Mouse (Mus musculus) right cerebral cortex, postnatal 10 days (tissue): Measurements from ENCODE around the gene Usp35.

Experiments used
- DNase-seq, 2 experiments: peaks; one replicate each; pipeline ENCODE4 v3.0.0; 2021; ENCODE audit warnings: low spot score in 2 of 2

The Usp35 gene

DNA sequence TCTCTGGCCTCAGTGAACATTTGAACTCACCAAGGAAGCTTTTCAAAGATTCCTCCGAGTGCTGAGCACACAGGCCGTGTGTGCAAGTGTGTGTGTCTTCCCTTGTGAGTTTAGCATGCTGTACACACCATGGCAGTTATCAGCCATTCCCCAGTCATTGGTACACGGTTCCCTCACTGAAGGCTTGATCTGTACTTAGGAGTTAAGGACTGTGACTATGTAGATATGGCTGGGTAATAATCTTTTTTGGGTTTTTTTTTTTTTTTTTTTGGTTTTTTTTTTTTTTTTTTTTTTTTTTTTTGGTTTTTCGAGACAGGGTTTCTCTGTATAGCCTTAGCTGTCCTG, 15.0 kb upstream of the Usp35 start:
- peak in 1 of 2 experiments; percentile 14 for DNase-seq

DNA sequence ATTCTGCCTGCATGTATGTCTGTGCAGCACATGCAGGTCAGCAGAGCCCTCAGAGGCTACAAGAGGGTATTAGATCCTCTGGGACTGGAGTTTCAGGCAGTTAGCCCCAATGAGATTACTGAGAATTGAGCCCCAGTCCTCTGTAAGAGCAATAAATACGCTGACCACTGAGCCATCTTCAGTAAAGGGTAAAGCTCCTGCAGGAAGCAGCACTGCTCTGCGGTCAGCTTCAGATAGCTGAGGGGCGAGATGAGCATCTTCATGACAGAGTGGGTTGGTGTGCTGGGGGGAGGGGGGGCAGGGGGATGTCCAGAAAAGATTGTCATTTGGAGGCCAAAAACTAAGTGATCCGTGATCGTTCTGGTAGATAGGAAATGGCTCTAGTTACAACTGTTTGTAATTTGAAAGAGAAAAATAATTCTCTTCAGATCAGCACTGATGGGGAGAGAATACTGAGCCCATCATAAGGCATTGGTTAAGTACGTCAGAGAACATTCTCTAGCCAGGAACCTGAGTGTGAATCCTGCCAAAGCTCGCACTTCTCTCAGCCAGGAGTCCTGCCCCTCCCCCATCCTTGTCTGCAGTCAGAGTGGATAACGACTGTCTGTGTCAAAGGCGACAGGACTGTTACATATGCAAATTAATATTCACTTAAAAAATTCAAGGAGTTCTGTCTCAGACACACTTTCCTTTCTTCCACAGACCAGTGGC, 14.4 kb upstream of the Usp35 start:
- DNase-seq = peak; percentile 20 to 23

DNA sequence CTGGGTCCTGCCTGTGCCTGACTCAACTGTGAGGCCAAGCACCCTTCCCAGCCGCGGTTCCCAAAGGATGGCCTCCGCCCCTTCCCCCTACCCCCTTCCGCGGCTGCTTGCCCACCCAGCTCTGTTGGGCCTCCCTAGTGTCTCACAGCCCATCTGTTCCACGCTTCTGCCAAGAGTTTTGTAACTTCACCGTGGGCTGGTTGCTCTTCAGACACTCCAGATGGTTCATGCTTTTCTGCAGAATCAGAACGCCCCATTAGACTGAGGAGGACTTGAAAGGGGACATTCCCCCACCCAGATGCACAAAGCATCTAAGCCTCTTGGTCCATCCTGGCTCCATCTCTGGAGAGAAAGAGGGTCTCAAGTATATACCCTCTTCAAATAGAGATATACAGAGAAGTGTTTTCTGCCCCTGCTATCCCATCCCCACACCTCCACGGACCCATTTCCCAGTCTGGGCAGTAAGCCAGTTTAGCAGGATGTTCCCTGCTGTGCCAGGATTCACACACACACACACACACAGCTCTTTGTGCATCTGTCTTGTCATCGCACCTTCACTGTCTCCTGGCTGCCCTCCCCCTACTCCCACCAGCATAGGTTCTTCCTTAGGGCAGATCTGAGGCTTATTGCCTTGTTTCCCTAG, 13.5 kb upstream of the Usp35 start:
- peak; percentile 85 to 91 for DNase-seq

DNA sequence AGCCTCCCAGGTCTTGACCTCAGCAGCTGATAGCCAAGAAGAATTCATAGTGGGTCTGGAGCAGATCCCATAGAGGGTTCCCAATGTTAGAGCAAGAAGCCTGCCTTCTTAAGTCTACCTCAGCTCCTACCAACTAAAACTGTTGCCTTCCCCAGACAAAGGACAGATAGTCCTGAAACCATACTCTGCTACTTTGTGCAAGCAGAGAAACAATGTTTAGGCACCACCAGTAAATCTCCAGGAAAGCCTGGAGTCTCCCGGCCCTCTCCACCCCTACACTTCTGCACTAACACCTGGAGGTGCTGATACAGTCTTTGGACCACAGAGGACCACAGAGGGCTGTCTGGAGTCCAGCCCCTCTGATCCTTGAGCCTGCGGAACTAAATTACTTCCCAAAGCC, 12.8 kb upstream of the Usp35 start:
- peak in 1 of 2 experiments; percentile 28 for DNase-seq

DNA sequence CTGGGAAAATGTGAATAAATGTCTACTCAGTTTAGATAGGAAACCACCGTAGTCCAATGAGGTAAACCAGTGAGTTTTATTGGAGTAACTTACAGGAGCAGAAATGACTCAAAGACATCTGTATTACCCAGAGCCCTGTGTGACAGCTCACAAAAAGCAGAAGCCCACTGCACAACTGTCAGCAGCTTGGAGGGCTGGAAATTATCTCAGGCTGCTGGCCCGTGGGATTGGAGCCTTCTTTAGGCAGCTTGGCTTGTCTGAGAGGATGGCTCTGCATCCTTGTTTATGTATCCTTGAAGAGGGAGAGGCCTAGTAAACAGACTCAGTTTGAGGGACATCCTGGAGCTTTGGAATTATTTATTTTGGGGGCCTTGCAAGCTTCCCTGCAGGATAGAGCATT, 11.1 kb upstream of the Usp35 start:
- DNase-seq = no peak

DNA sequence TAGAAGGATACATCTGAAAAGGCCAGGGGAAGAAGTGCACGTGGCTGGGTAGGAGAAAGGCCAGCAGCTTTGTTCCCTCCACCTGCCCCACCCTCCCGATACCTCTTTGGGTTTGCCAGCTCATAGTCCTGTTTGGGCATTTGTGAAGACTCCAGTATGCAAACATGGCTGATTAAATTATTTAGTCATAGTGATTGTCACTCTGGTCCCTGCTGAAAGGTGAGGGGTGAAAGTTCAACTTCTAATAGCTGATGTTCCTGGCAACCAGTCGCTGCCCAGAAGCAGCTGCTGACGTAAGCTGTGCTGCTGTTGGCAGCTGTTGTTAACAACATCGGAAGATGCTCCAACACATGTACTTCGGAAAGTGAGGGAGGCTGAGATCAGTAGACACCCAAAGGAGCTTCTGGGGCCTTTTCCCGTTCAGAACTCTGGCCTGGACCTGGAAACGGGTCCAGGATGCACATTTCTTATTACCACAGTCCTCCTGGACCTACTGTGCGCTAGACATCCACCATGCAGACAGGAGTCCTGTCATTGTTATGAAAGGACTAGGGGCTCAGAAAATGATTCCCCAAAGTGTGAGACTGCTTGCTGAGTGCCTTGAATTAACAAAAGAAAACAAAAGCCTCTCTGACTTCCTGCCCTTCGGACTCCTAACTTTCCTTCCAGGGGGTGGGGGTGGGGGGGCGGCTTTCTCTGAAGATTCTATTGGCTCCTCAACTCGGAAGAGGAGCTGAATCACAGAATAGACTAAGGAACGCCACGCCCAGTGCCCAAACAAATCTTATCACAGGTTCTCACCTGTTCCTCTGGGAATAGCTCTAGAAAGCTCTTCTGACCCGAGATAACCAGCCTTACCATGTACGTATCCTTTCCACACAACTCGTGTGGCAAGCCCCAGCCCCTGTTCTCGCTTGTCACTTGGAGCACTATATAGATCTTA, 9.4 kb upstream of the Usp35 start:
- no peak for DNase-seq

DNA sequence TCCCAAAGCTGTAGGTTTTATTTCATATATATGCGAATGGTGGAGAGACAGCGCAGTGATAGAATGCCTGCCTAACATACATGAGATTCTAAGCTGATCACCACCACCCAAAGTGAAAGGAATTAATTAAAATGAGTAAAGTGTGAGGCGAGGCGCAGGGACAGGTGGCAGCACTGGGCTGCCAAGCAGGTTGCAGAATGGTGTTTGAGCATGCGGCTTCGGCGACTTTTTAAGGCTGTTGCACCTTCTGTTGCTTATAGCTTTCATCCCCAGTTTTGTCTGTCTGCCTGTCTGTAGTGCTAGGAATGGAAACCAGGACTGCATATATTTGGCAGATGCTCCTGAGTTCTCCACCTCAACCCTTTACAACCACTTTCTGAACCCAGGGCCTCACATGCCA, 7.8 kb upstream of the Usp35 start:
- peak in 1 of 2 experiments; percentile 67 for DNase-seq

DNA sequence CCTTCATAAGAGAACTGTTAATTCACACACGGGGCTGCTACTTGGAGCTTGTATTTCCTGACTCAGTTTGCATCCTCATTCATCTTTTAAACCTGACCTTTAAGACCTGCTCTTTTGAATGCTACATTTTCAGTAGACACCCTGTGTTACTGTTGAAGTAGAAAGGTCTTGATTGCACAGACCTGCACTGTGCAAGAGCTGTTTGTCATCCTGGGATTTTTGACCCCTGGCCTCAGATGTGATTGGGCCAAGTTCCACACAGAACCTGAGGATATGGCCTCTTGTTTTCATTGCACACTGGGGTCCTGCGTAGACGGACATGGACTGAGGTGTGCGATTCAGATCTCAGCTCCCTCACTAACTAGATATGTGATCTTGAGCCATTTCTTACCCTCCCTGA, 6.8 kb upstream of the Usp35 start:
- DNase-seq = no peak

DNA sequence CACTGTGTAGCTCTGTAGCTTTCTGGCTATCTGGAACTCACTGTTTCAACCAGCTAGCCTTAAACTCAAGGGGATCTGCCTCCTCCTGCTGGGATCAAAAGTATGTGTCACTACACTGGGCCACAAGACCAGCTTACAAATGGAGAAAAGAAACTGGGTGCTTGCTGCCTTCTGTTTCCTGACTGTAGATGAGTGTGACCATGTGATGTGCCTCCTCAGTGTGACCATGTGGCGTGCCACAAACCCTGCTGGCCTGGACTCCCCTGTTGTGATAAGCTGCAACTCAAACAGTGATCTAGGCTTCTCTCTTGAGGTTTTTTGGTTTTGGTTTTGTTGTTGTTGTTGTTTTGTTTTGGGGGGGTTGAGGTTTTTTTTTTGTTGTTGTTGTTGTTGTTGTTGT, 4.9 kb upstream of the Usp35 start:
- no peak for DNase-seq

DNA sequence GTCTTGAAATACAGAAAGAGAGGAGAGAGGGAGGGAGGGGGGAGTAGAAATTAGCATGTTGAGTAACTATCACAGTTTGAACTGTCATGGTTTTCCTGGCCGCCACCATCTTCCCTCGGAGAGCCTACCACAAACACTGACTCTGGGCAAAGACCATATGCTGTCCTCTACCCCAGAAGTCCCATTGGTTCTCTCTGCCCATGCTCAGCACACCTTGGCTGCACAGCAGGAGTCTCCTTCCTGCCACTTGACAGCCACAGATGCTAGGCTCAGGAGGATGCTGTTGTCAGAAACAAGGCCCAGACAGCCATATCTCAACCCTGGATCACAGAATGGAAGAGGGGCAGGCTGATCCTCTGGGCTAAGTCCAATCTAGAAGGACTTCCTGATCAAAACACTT, 2.6 kb upstream of the Usp35 start:
- no peak for DNase-seq

DNA sequence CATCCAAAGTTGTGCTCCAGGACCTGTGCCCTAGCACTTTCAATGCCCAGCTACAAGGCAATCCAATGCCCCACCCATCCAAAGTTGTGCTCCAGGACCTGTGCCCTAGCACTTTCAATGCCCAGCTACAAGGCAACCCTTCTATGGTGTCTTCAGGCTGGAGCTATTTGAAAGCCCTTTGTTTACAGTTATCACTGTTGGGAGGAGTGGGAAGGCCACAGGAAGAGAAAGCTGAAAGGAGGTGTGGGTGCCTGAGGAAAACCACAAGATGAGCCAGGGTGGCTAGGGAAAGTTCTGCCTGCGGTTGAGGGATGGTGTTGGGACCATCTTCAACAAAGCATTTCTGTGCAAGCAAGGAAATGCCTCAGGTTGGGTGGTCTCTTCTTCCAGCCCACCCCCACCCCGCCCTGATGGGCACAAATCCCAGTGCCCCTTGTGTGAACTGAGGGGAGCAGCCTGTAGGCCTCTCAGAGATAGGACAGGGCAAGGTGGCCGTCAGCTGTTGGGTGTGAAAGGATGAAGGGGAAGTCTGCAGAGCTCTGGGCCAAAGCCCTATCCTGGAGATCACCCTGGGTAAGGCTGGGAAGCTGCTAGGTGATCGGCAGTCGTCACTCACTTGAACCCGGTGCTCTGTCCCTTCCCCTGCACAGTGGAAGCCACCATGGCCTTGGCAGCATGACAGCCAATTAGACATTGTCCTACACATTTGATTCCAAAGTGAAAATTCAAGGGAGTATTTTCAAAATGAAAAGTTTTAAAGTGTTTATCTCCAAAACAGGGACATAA, 1.5 kb upstream of the Usp35 start:
- peak in 1 of 2 experiments; percentile 43 for DNase-seq

DNA sequence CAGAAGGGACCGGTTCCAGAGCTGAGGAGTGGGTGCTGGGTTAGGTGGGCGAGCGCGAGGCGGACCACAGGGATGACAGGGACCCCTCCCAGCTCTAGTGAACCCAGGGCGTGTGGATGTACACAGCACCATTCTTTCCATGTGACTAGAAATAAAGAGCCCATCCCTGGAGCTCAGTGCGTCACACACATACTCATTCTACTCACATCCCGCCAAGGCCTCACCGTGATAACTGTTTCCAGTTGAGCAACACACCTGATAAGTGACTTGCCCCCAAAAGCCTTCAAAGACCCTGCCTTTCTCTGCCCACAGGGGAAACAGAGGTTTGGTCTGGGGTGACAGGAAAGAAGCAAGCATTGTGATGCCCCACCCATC, 834 bp upstream of the Usp35 start:
- no peak for DNase-seq

DNA sequence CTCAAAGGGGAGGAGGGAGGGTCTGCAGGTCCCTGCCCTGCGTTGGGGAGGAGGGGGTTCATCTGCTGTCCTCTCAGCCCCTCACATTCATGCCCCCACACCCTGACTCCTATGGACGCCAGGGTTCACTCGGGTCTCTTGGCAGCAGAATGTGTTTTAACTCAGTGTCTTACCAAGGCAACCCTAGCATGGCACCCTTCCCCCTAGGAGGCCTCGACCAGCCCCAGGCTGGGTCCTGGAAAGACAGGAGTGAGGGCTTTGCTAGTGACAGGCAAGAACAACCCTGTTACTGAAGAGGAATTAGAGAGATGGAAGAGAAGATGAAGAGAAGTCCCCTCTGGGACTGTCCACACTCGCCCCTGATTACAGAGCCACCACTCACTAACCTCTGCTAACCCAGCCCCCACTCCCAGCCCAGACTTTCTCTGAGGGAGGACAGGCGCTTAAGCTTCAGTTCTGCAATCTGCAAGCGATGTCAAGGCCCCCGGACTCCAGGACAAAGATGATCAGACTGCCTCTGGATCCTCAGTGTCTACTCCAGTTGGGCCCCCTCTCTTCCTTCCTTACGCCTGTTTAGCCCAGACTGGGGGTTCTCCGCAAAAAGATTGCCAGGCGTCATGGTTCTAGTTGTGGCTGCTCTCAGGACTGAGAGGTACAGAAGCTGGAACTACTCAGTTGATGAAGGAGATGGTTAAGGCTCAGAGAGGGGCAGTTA, 732 bp downstream of the Usp35 start:
- DNase-seq = peak in 1 of 2 experiments; percentile 42

DNA sequence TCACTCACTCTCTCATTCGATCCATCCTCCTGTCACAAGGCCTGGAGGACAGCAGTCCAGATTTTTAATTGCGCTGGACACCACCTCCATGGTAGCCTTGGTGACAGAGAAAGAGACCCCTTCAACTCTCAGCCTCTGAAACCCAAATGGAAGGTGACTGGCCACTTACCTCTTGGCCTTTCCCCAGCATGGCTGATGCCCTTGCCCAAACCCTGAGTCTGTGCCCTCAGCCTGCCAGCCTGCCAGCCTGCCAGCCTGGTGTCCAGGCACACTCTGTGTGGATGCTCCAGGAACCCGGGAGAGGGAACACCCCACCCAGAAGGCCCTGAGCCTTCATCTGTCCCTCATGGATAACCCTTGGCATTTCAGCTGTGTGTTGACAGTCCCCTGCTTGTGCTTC, 2.1 kb downstream of the Usp35 start:
- DNase-seq = no peak

DNA sequence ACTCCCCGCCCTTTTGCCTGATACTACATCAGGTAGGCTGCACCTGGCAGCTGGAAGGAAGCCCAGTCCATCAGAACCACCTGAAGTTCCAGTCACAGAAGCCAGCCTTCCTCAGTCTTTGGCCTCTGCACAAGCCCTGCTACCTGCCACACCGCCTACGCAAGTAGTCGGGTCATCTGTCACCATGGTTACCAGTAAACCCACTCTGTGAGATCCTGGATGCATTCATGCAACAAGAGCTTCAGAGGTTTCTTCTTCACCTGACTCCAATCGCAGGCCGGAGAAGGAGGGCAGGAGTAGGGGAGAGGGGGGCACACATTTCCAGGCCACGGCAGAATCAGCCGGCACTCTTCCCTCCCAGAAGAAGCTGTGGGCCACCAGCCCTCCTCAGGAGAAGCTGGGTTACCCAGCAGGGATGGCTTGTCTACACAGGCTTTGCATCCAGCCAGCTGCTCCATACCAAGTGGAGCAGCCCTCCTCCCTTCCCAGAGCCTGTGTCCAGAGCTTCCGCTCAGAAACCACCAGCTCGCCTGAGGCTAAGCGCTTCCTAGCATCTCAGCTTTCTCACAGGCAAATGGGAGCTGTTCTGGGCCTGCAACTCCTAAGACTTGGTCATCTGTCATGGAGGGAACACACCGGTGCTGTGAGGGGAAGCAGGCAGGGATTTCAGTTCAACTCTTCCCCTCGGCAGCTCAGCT, 2.8 kb downstream of the Usp35 start:
- peak in 1 of 2 experiments; percentile 41 for DNase-seq

DNA sequence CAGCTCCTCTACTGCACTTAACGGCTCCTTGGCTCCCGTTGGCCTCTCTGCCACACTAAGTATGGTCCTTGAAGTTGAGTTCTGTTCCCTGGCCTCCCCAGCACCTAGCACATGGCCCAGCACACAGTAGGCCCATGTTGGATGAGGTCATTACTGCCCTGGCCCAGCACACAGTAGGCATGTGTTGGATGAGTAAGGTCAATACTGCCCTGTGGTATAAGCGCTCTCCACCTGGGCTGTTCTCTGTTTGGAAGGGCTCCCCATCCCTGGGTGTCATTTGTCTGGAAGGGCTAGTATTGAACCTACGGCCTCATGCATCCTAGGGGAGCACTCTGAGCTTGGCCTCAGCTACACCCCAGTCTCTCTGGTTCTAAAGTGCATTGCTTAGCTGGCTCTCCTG, 4.4 kb downstream of the Usp35 start:
- no peak for DNase-seq

DNA sequence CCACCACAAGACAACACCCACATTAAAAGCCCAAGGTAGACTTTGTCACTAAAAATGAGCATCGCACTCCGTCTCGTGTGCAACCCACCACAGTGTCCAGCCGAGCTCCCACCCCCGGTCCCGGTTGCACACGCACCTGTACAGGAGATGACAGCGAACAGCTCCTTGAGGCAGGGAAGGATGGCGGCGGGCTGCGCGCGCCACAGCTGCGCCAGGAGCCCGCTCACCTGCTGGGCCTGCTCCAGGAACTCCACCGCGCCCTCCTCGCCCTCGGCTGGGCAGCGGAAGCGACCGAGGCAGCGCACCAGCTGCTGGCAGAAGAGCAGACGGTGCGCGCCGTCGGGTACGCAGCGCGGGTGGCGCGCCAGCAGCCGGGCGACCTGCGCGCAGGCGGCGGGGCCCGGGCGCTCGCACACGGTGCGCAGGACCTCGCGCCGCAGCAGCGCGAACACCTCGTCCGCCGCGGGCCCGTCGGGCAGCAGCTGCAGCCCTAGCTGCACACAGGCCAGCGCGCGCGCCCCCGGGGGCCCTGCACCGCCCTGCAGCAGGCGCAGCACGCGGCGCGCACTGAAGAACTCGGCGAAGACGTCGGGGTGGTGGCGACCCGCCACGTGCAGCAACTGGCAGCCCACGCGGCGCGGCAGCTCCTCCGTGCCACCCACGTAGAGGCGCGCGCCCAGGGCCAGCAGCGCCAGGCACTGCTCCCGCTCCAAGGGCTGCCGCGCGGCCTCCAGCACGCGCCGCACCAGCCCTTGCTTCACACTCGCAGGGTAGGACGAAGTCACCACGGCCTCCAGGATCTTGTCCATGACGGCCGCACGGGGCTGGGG, 6.4 kb downstream of the Usp35 start:
- peak; percentile 76 to 78 for DNase-seq

DNA sequence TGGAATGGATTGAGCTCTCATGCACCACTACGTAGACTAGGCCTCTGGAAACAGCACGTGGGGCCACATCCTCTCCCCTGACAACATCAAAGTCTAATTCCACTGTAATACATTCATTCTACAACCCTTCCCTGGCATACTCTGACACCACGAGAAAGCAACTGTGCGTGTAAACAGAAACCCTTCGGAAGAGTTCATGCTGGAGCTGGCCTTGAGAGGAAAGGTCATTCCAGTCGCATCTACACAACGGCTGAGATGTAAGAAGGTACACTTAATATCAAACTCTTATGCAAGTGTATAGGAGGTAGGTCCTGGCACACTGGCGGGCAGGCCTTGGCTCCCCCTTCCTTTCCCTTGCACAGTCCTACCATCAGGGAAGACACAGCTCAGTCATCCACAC, 7.5 kb downstream of the Usp35 start:
- no peak for DNase-seq

DNA sequence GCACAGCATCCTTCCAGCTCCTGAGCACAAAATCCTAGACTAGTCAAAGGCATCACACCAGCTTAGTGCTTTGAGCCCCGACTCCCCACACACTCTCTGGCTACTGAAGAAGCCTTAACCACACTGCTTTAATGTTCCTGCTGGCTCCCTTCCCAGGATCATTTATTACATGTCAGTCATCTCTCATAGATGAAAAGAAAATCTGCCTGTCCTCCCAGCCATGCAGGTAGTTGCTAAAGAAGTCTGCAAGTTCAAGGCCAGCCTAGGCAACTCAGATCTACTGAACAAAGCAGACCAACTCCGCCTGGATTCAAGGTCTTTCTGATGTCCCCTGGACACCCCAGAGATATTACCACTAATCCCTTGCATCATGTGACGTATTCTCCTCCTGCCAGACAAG, 14.1 kb downstream of the Usp35 start:
- DNase-seq = no peak

DNA sequence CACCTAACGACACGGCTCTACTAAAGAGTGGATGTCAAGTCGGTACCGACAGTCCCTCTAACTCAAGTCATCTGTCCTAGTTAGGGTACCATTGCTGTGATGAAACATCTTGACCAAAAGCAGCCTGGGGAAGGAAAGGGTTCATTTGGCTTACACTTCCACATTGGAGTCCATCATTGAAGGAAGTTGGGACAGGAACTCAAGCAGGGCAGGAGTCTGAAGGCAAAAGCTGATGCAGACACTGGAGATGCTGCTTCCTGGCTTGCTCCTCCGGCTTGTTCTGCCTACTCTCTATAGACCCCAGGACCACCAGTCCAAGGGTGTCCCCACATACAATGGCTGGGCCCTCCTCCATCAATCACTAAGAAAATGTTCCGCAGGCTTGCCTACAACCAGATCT, 16.2 kb downstream of the Usp35 start:
- no peak for DNase-seq
